Mouse (Mus musculus) cerebellum, postnatal 14 days (tissue): Measurements from ENCODE around the gene Ifna15.

Experiments used
- DNase-seq, 2 experiments: peaks; one replicate each; pipeline ENCODE4 v3.0.0; 2021; ENCODE audit warnings: mixed read lengths in 2 of 2

Gene Ifna15

GRCm38 (mm10) chr4:88513743-88514142 lies 44.3 kb downstream of the Ifna15 start:
- DNase-seq: no peak
